Mouse (Mus musculus) E14TG2a.4 (cell line): ENCODE results near the gene Selenon.

Experiments used
- CTCF ChIP-seq: conservative IDR thresholded peaks from 2 replicates; pipeline ENCODE4 v1.5.1; 2014; ENCODE audit warnings: low read length
- NANOG ChIP-seq: IDR thresholded peaks from 2 replicates; pipeline ENCODE4 v1.6.1; 2014; ENCODE audit warnings: borderline replicate concordance, low read length, mixed read lengths
- POU5F1 ChIP-seq: IDR thresholded peaks from 2 replicates; pipeline ENCODE4 v1.6.1; 2014; ENCODE audit warnings: low read length, borderline replicate concordance

DNA sequence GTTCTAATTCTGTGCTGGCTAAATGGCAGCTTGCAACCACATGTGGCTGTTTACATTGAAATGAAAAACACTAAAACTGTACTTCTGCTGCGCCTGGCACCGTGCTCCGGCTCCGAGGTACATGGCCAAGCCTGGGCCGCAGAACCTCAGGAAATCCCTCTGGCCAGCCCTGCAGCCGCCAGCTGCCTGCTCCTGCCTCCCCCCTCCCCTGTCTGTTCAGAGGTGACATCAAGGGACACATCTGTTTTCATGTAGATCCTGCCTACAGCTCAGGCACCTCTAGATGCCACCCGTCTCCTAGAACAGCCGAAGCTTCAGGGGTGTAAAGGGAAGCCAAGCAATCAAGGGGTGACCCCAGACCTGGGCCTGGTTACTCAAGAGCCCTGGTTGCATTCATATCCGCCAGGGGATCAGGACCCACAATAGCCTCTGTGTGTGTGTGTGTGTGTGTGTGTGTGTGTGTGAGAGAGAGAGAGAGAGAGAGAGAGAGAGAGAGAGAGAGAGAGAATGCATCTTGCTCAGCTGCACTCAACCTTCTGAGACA, 6.7 kb upstream of the Selenon start:
- no peak for TF ChIP-seq CTCF
- no peak for TF ChIP-seq NANOG
- TF ChIP-seq POU5F1 = no peak
